Mouse (Mus musculus): ENCODE results near the gene Bicd2.

DNA sequence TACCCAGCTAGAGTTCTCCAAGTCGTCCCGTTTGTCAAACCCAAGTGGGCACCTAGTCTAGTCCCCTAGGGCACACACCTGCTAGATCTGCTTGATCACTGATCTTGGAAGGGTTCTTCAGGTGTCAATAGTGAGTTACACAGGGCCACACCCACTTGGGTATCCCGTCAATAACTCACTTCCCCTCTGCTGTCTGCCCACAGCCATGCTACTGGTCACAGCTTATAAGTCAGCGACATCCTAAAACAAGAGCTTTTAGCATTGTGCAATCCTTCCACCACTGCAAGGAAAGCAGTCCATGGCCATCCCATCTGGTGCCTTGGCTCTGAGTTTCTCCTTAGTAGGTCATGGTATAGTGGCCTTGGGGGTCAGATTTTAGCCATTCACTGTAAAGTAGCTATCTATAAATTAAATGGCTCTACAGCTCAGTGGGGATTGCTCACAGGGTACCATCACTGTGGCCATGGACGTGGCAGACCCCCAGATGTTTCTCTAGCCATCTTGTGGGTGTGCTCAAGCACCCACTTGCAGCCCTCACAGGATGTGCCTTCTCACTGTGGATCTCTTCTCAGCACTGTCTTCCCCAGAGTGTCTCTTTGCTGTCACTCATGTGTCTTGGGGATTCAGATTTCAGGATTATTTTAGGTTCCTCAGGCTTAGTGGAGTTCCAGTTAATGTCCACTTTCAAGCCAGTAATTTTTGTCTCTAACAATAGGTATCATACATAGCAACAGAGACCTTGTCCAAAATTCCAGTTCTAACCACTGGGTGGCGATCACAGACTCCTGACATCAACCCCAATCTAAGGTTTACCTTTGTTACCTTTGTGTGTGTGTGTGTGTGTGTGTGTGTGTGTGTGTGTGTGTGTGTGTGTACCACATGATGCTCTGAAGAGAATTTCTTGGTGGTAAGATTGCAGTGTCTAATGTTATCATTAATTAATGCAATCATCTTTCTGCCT lies 14.9 kb upstream of the Bicd2 start:
- no peak for TF ChIP-seq CTCF (IDR thresholded peaks at IDR 0.05; ENCODE audit: low read depth, low read length)
- TF ChIP-seq POLR2A (IDR thresholded peaks at IDR 0.05; ENCODE audit: extremely low read depth, insufficient read depth, low read length), result no peak

Measured in liver, adult 2 months (tissue).